Mouse (Mus musculus) G1E (cell line): ENCODE results near the gene Fat2. TPM values are rescaled to one million over a fixed set of nuclear protein-coding genes. Genes with fewer than 3 reads are reported as not detected.
A peak's percentile ranks its signal among the peaks of the same experiment; 100 is the strongest.

ENCODE experiments used
- ATAC-seq: 2 replicates; pipeline ENCODE4 v1.8.0; 2016; ENCODE audit warnings: mild to moderate bottlenecking; ENCODE audit not compliant: insufficient number of reproducible peaks, poor library complexity, low FRiP score, severe bottlenecking; ENCODE audit errors: extremely low read depth
- DNase-seq: peaks from one replicate; pipeline ENCODE4 v3.0.0; 2012; ENCODE audit warnings: low spot score
- H3K27me3 ChIP-seq: 2 replicates; pipeline ENCODE4 v1.6.1; 2012; ENCODE audit warnings: mild to moderate bottlenecking, low read length, inconsistent platforms; ENCODE audit not compliant: insufficient read depth
- H3K36me3 ChIP-seq: replicated peaks from 2 replicates; pipeline ENCODE3; 2012; ENCODE audit warnings: mild to moderate bottlenecking, inconsistent platforms
- H3K4me1 ChIP-seq: 2 replicates; pipeline ENCODE4 v1.6.1; 2012; ENCODE audit warnings: low read depth, low read length, inconsistent platforms, mixed read lengths; ENCODE audit not compliant: insufficient read depth
- H3K4me3 ChIP-seq: 2 replicates; pipeline ENCODE4 v1.5.1; 2012; ENCODE audit warnings: low read depth, mild to moderate bottlenecking, inconsistent platforms, low read length, moderate library complexity, mixed read lengths
- H3K9me3 ChIP-seq: replicated peaks from 2 replicates; pipeline ENCODE4 v1.6.1; 2012; ENCODE audit warnings: inconsistent platforms
- CTCF ChIP-seq: IDR thresholded peaks from 2 replicates; pipeline ENCODE4 v1.5.1; 2012; ENCODE audit warnings: low read depth, low read length, inconsistent platforms, mixed read lengths
- GATA1 ChIP-seq: IDR thresholded peaks from 2 replicates; pipeline ENCODE4 v1.6.1; 2012; ENCODE audit warnings: borderline replicate concordance, low read length, inconsistent platforms, mixed read lengths
- GATA2 ChIP-seq: IDR thresholded peaks from 2 replicates; pipeline ENCODE4 v1.6.1; 2012; ENCODE audit warnings: low read depth, low read length, inconsistent platforms, borderline replicate concordance
- POLR2AphosphoS5 ChIP-seq: IDR thresholded peaks from 2 replicates; pipeline ENCODE4 v1.6.1; 2012; ENCODE audit warnings: low read depth, low read length, inconsistent platforms; ENCODE audit not compliant: insufficient replicate concordance
- TAL1 ChIP-seq: conservative IDR thresholded peaks from 2 replicates; pipeline ENCODE4 v1.6.1; 2012; ENCODE audit warnings: low read depth, low read length, inconsistent platforms, mixed read lengths
- polyA plus RNA-seq: library from polyadenylated mRNA; stranded (reverse); fragments of >175 nt; gene quantifications from 2 replicates; pipeline ENCODE4 v1.2.3, GENCODE M21; 2012
- total RNA-seq, 2 experiments: library from RNA; stranded (forward) in 1 of 2; stranded (reverse) in 1 of 2; fragments of 200-1000 nt in 1 of 2; fragments of >200 nt in 1 of 2; fragmentation: Nextera tagmentation in 1 of 2; gene quantifications; 2 replicates each; pipeline ENCODE4 v1.2.3; 2014 to 2017

Gene Fat2
- total and polyA plus RNA-seq, 3 experiments: 0.11 TPM; not detected in 2

- Histone ChIP-seq H3K36me3 (peaks cover 48% of the 10 kb centered on the region), H3K27me3 (no peaks in the 10 kb centered on the region), H3K4me3 (no peak overlapping the region), H3K9me3 (no peaks in the 10 kb centered on the region), H3K4me1 (peaks cover 22% of the 10 kb centered on the region)
- ATAC-seq (no peak), DNase-seq (no peak)
- no peak for TF ChIP-seq CTCF
- no peak for TF ChIP-seq GATA2
- no peak for TF ChIP-seq GATA1
- no peak for TF ChIP-seq POLR2AphosphoS5
- no peak for TF ChIP-seq TAL1
These were observed 127.3 kb downstream of the Fat2 start for GRCm38 (mm10) chr11:55209032-55209431.

GRCm38 (mm10) chr11:55208001-55208690, 128.2 kb downstream of the Fat2 start:
- no peaks in the 10 kb centered on the region for H3K27me3 ChIP-seq
- H3K9me3 ChIP-seq: no peaks in the 10 kb centered on the region
- DNase-seq: no peak
- H3K4me3 ChIP-seq: no peak overlapping the region
- ATAC-seq: no peak
- no peak for TF ChIP-seq CTCF
- TF ChIP-seq POLR2AphosphoS5: no peak
- no peak for TF ChIP-seq GATA2
- no peak for TF ChIP-seq GATA1
- no peak for TF ChIP-seq TAL1
- H3K36me3 ChIP-seq: peaks cover 41% of the 10 kb centered on the region
- peaks cover 18% of the 10 kb centered on the region for H3K4me1 ChIP-seq

GRCm38 (mm10) chr11:55204602-55205001, 131.8 kb downstream of the Fat2 start:
- Histone ChIP-seq H3K36me3 (peaks cover 16% of the 10 kb centered on the region), H3K4me3 (peak overlapping the region; percentile 84), H3K27me3 (no peaks in the 10 kb centered on the region; the same call in 1 of the 2 replicates), H3K4me1 (peaks cover 15% of the 10 kb centered on the region), H3K9me3 (no peaks in the 10 kb centered on the region)
- TF ChIP-seq GATA2 (no peak), POLR2AphosphoS5 (no peak), CTCF (no peak), TAL1 (no peak), GATA1 (no peak)
- peak; percentile 15 for DNase-seq
- peak; percentile 37; the same call in 1 of the 2 replicates for ATAC-seq

GRCm38 (mm10) chr11:55204159-55204596, 132.2 kb downstream of the Fat2 start, which contains the start of gene Slc36a1:
Gene Slc36a1, plus strand, starts transcription at chr11:55204350.
- Histone ChIP-seq H3K36me3 (peaks cover 15% of the 10 kb centered on the region), H3K4me1 (peaks cover 15% of the 10 kb centered on the region), H3K27me3 (no peaks in the 10 kb centered on the region; the same call in 1 of the 2 replicates), H3K4me3 (peak within 1 kb of the TSS; percentile 84), H3K9me3 (no peaks in the 10 kb centered on the region)
- TF ChIP-seq CTCF (peak; percentile 83), GATA2 (no peak)
- DNase-seq: peak; percentile 93
- ATAC-seq: peak; percentile 80

Other genes starting within 250 kb of the Fat2 start
- not detected in 2 replicates for gene Gm2a, start 238.4 kb downstream of the Fat2 start, total RNA-seq (2014; fragmentation: Nextera tagmentation)
- gene Gm2a, start 238.4 kb downstream of the Fat2 start, total RNA-seq (2017): 0.05 and 0.06 TPM in 2 replicates
- gene Gm2a, start 238.4 kb downstream of the Fat2 start, polyA plus RNA-seq: not detected in 2 replicates
- not detected in 2 replicates for gene Slc36a3, start 184.9 kb downstream of the Fat2 start, total RNA-seq (2014; fragmentation: Nextera tagmentation)
- 0.12 and 0.16 TPM in 2 replicates for gene Slc36a3, start 184.9 kb downstream of the Fat2 start, total RNA-seq (2017)
- not detected in 2 replicates for gene Slc36a3, start 184.9 kb downstream of the Fat2 start, polyA plus RNA-seq
- not detected in 2 replicates for gene Slc36a2, start 151.5 kb downstream of the Fat2 start, total RNA-seq (2014; fragmentation: Nextera tagmentation)
- 0.16 TPM in 1 of 2 replicates, not detected in the other for gene Slc36a2, start 151.5 kb downstream of the Fat2 start, total RNA-seq (2017)
- not detected in 2 replicates for gene Slc36a2, start 151.5 kb downstream of the Fat2 start, polyA plus RNA-seq
- 5.3 and 6.2 TPM in 2 replicates for gene Slc36a1, start 132.2 kb downstream of the Fat2 start, total RNA-seq (2014; fragmentation: Nextera tagmentation)
- 5.5 and 5.8 TPM in 2 replicates for gene Slc36a1, start 132.2 kb downstream of the Fat2 start, total RNA-seq (2017)
- gene Slc36a1, start 132.2 kb downstream of the Fat2 start, polyA plus RNA-seq: 4.4 and 6.7 TPM in 2 replicates
- not detected in 2 replicates for gene Sparc, start 86.6 kb upstream of the Fat2 start, total RNA-seq (2014; fragmentation: Nextera tagmentation)
- gene Sparc, start 86.6 kb upstream of the Fat2 start, total RNA-seq (2017): 0.12 and 0.82 TPM in 2 replicates
- not detected in 2 replicates for gene Sparc, start 86.6 kb upstream of the Fat2 start, polyA plus RNA-seq
- 37.0 and 37.7 TPM in 2 replicates for gene Atox1, start 124.7 kb upstream of the Fat2 start, total RNA-seq (2014; fragmentation: Nextera tagmentation)
- 103 and 125 TPM in 2 replicates for gene Atox1, start 124.7 kb upstream of the Fat2 start, total RNA-seq (2017)
- 39.7 and 92.8 TPM in 2 replicates for gene Atox1, start 124.7 kb upstream of the Fat2 start, polyA plus RNA-seq
- gene G3bp1, start 133.1 kb upstream of the Fat2 start, total RNA-seq (2014; fragmentation: Nextera tagmentation): 97.4 and 104 TPM in 2 replicates
- 122 and 128 TPM in 2 replicates for gene G3bp1, start 133.1 kb upstream of the Fat2 start, total RNA-seq (2017)
- gene G3bp1, start 133.1 kb upstream of the Fat2 start, polyA plus RNA-seq: 365 and 461 TPM in 2 replicates